Mouse (Mus musculus): Measurements from ENCODE around the gene Abhd12. TPM values are rescaled to one million over a fixed set of nuclear protein-coding genes. Genes with fewer than 3 reads are reported as not detected.
"Not testable (repeated sequence)": the region's sequence is repeated elsewhere in the genome, so short reads cannot be mapped to it uniquely, and the experiment has no call there.

Gene Abhd12
- total RNA-seq, 2 experiments from 2014 or later: 40.3 to 48.8 TPM

GRCm38 (mm10) chr2:150910295-150910881, 5.8 kb upstream of the Abhd12 start:
- no peak for DNase-seq

GRCm38 (mm10) chr2:150909429-150910039, 5.0 kb upstream of the Abhd12 start:
- peak; percentile 95 to 96 for DNase-seq

GRCm38 (mm10) chr2:150908881-150909280, 4.3 kb upstream of the Abhd12 start:
- DNase-seq: not testable (repeated sequence)

GRCm38 (mm10) chr2:150904936-150905450, 452 bp upstream of the Abhd12 start, which contains the start of gene Gins1:
TSS of gene Gins1 (plus strand) at chr2:150905400.
- no peak for DNase-seq

GRCm38 (mm10) chr2:150902347-150902746, 2.2 kb downstream of the Abhd12 start:
- no peak for DNase-seq

- DNase-seq: no peak
These were observed 4.2 kb downstream of the Abhd12 start for GRCm38 (mm10) chr2:150900341-150900740.

GRCm38 (mm10) chr2:150895691-150896252, 8.8 kb downstream of the Abhd12 start:
- DNase-seq: no peak

- DNase-seq: no peak
These were observed 9.8 kb downstream of the Abhd12 start for GRCm38 (mm10) chr2:150894617-150895267.

- DNase-seq: no peak
These were observed 17.2 kb downstream of the Abhd12 start for GRCm38 (mm10) chr2:150887370-150887769.

- DNase-seq: no peak
These were observed 18.2 kb downstream of the Abhd12 start for GRCm38 (mm10) chr2:150886315-150886714.

- no peak for DNase-seq
These were observed 18.7 kb downstream of the Abhd12 start for GRCm38 (mm10) chr2:150885814-150886213.

- no peak for DNase-seq
These were observed 19.8 kb downstream of the Abhd12 start for GRCm38 (mm10) chr2:150884779-150885110.

- DNase-seq: no peak
These were observed 20.3 kb downstream of the Abhd12 start for GRCm38 (mm10) chr2:150884075-150884778.

GRCm38 (mm10) chr2:150877561-150877960, 27.0 kb downstream of the Abhd12 start:
- DNase-seq: no peak

- DNase-seq: no peak
These were observed 29.3 kb downstream of the Abhd12 start for GRCm38 (mm10) chr2:150875226-150875625.

- DNase-seq: no peak
These were observed 30.0 kb downstream of the Abhd12 start for GRCm38 (mm10) chr2:150874508-150874907.

GRCm38 (mm10) chr2:150869446-150869845, 35.1 kb downstream of the Abhd12 start:
- DNase-seq: no peak

- no peak for DNase-seq
These were observed 37.5 kb downstream of the Abhd12 start for GRCm38 (mm10) chr2:150867021-150867420.

- DNase-seq: no peak
These were observed 43.4 kb downstream of the Abhd12 start for GRCm38 (mm10) chr2:150861128-150861527.

- no peak for DNase-seq
These were observed 44.7 kb downstream of the Abhd12 start for GRCm38 (mm10) chr2:150859709-150860470.

- DNase-seq: no peak
These were observed 45.6 kb downstream of the Abhd12 start for GRCm38 (mm10) chr2:150858724-150859487.
